In the genomic region with DNA sequence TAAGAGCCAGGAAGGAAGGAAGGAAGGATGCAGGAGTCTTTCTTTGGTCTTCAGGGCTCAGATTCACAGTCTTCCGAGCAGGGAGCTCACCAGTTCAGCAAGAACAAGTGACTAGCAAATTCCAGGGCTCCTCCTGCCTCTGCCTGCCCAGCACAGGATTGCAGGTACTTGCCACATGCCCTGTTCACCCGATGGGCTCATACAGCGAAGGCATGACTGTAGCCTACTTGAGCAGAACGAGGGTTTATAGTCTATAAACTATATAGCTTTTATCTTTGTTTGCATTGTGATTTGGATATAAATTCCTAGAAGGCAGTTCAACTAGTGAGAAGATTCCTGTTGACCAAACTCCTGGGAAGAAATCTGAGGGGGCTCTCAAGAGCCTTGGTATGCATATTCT, we compare ENCODE assay signal across 24 mouse cellular contexts.
"Had no signal": no experiment of that assay in that cellular context is flagged by ENCODE, and none has a peak within 500 bp of the region (broad histone marks: within the 10 kb centered on the region; RNA-seq: fewer than 3 reads in every experiment).

No protein-coding gene starts in this region.

- H3K9me3 ChIP-seq: heart, embryonic 10.5 days; heart, embryonic 12.5 days; hindbrain, embryonic 10.5 days; hindbrain, embryonic 12.5 days; limb, embryonic 13.5 days; limb, embryonic 15.5 days; liver, embryonic 13.5 days had no signal

- H3K4me2 ChIP-seq: heart, embryonic 12.5 days; hindbrain, embryonic 12.5 days; hindbrain, embryonic 14.5 days; limb, embryonic 13.5 days; limb, embryonic 15.5 days; liver, embryonic 11.5 days; liver, embryonic 13.5 days had no signal

- H3K27ac ChIP-seq: gastrocnemius, adult 2 months; heart, adult 2 months; heart, embryonic 10.5 days; hindbrain, embryonic 10.5 days; hindbrain, embryonic 12.5 days; hindbrain, embryonic 14.5 days; layer of hippocampus, adult 2 months; limb, embryonic 13.5 days; limb, embryonic 15.5 days; liver, embryonic 13.5 days had no signal

- DNase-seq: gastrocnemius, adult 2 months; gastrocnemius, postnatal 10 days; gastrocnemius, postnatal 25 days; heart, adult 2 months; heart, postnatal 10 days; heart, postnatal 4 days; kidney, adult 18-20 months; kidney, adult 8-10 months; kidney, postnatal 10 days; kidney, postnatal 25 days; layer of hippocampus, postnatal 36 days; left cerebral cortex, postnatal 4 days; liver, embryonic 13.5 days had no signal

- H3K27me3 ChIP-seq: heart, embryonic 12.5 days; hindbrain, embryonic 12.5 days; limb, embryonic 13.5 days; limb, embryonic 15.5 days; liver, embryonic 13.5 days had no signal

- H3K9ac ChIP-seq: heart, embryonic 12.5 days; hindbrain, embryonic 12.5 days; hindbrain, embryonic 14.5 days; limb, embryonic 13.5 days; limb, embryonic 15.5 days; liver, embryonic 13.5 days had no signal

- ATAC-seq: hindbrain, embryonic 16.5 days; intestine, postnatal 0 days had no signal

- H3K36me3 ChIP-seq: heart, embryonic 10.5 days; heart, embryonic 12.5 days; hindbrain, embryonic 10.5 days; hindbrain, embryonic 12.5 days; limb, embryonic 13.5 days; limb, embryonic 15.5 days; liver, embryonic 13.5 days had no signal

- H3K4me1 ChIP-seq: heart, embryonic 10.5 days; heart, embryonic 12.5 days; hindbrain, embryonic 10.5 days; hindbrain, embryonic 12.5 days; limb, embryonic 13.5 days; limb, embryonic 15.5 days; liver, embryonic 13.5 days had no signal

- H3K4me3 ChIP-seq: gastrocnemius, adult 2 months; heart, adult 2 months; heart, embryonic 10.5 days; heart, embryonic 12.5 days; hindbrain, embryonic 10.5 days; hindbrain, embryonic 12.5 days; layer of hippocampus, adult 2 months; limb, embryonic 13.5 days; limb, embryonic 15.5 days; liver, embryonic 13.5 days had no signal
